ENCODE assay signal across 15 mouse cellular contexts in the genomic region with DNA sequence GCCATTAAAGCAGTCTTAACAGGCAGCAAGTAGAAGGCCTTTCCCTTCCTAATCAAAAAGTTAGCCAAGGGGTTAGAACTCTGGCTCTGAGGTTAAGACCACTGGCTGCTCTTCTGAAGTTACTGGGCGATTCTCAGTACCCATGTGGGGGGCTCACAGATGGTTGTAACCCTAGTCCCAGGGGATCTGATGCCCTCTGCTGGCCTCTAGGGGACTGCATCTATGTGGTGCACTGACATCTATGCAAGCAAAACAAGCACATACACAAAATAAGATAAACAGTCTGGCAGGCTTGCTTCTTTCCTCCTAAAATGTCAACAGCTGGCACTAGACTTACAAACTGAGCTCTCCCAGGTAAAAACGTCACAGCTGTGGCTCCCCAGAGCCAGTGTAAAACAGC. TPM values are rescaled to one million over a fixed set of nuclear protein-coding genes. Genes with fewer than 3 reads are reported as not detected.
DNase-seq lines count a peak whose midpoint lies in the region; ATAC-seq and TF ChIP-seq lines count a peak whose summit lies in the region.
"Had no signal": no experiment of that assay in that cellular context is flagged by ENCODE, and none has a peak within 500 bp of the region (broad histone marks: within the 10 kb centered on the region; RNA-seq: fewer than 3 reads in every experiment).

No protein-coding gene starts in this region.

- no peak overlapping the region for H3K4me2 ChIP-seq in kidney, embryonic 16.5 days (replicated peaks; ENCODE audit: low read depth, low read length)
- no peak overlapping the region for H3K4me2 ChIP-seq in midbrain, postnatal 0 days (ENCODE audit: low read depth, low read length, poor library complexity, severe bottlenecking)
- H3K4me2 ChIP-seq in midbrain, embryonic 15.5 days = no peak overlapping the region
- H3K4me2 ChIP-seq: forebrain, embryonic 15.5 days; heart, embryonic 13.5 days; hindbrain, embryonic 13.5 days had no signal

- no peaks in the 10 kb centered on the region; the same call in 1 of the 2 replicates for H3K36me3 ChIP-seq in kidney, adult 2 months (ENCODE audit: control insufficient read depth, insufficient read depth, low read length)
- peaks cover 21% of the 10 kb centered on the region for H3K36me3 ChIP-seq in kidney, embryonic 16.5 days (ENCODE audit: insufficient read depth, low read length)
- H3K36me3 ChIP-seq in midbrain, postnatal 0 days (ENCODE audit: insufficient read depth, low read length) = 0 out of 2 replicates have a peak, but pooled peaks cover 13% of the 10 kb centered on the region
- H3K36me3 ChIP-seq in midbrain, embryonic 15.5 days (replicated peaks) = no peaks in the 10 kb centered on the region; the same call in 1 of the 2 replicates
- H3K36me3 ChIP-seq in MEL (ENCODE audit: control insufficient read depth in 1 of 2, insufficient read depth in 2 of 2, low read length in 2 of 2) = peaks cover 0 to 9% of the 10 kb centered on the region in 2 experiments; a peak in 2 of 4 replicates
- H3K36me3 ChIP-seq in small intestine, adult 2 months (ENCODE audit: control insufficient read depth, insufficient read depth, low read length) = peaks cover 21% of the 10 kb centered on the region

- peak; percentile 56 for TF ChIP-seq RAD21 in MEL (IDR thresholded peaks at IDR 0.05; ENCODE audit: low read depth, low read length)

- no peak for DNase-seq in kidney, adult 2 months
- DNase-seq in midbrain, postnatal 0 days (ENCODE audit: low spot score) = no peak
- peak; percentile 34 for DNase-seq in MEL (ENCODE audit: low read depth, low spot score)
- no peak for DNase-seq in heart, postnatal 10 days
- DNase-seq: gastrocnemius, postnatal 14 days; kidney, postnatal 10 days; layer of hippocampus, postnatal 36 days; right cerebral cortex, postnatal 25 days had no signal

- H3K27ac ChIP-seq in kidney, adult 2 months (ENCODE audit: insufficient read depth, low read depth, low read length) = no peak overlapping the region
- no peak overlapping the region for H3K27ac ChIP-seq in kidney, embryonic 16.5 days (ENCODE audit: low read length)
- H3K27ac ChIP-seq in midbrain, postnatal 0 days (ENCODE audit: low read depth, low read length) = no peak overlapping the region
- no peak overlapping the region for H3K27ac ChIP-seq in midbrain, embryonic 15.5 days
- no peak overlapping the region for H3K27ac ChIP-seq in MEL (ENCODE audit: control insufficient read depth, low read depth, low read length)
- H3K27ac ChIP-seq in small intestine, adult 2 months (ENCODE audit: insufficient read depth, low read depth, low read length) = no peak overlapping the region
- H3K27ac ChIP-seq: forebrain, embryonic 15.5 days; heart, embryonic 13.5 days; hindbrain, embryonic 13.5 days had no signal

- no peak overlapping the region for H3K9ac ChIP-seq in kidney, embryonic 16.5 days (replicated peaks; ENCODE audit: low read length)
- H3K9ac ChIP-seq in midbrain, postnatal 0 days (replicated peaks; ENCODE audit: low read length, poor library complexity, severe bottlenecking) = no peak overlapping the region
- H3K9ac ChIP-seq in midbrain, embryonic 15.5 days = no peak overlapping the region
- no peak overlapping the region for H3K9ac ChIP-seq in MEL (ENCODE audit: control insufficient read depth, low read depth, low read length, poor library complexity, severe bottlenecking)
- H3K9ac ChIP-seq: forebrain, embryonic 15.5 days; heart, embryonic 13.5 days; hindbrain, embryonic 13.5 days had no signal

- intact Hi-C loops in heart, postnatal 10 days (cut with DNase I) = no loop called here

- no peaks in the 10 kb centered on the region for H3K27me3 ChIP-seq in kidney, adult 2 months (replicated peaks; ENCODE audit: control insufficient read depth, insufficient read depth, low read length)
- H3K27me3 ChIP-seq in kidney, embryonic 16.5 days (ENCODE audit: insufficient read depth, low read length) = no peaks in the 10 kb centered on the region
- peaks cover 4% of the 10 kb centered on the region; the same call in 1 of the 2 replicates for H3K27me3 ChIP-seq in midbrain, postnatal 0 days (ENCODE audit: insufficient read depth, low read length)
- H3K27me3 ChIP-seq in midbrain, embryonic 15.5 days (replicated peaks) = peaks cover 6% of the 10 kb centered on the region
- H3K27me3 ChIP-seq in MEL (ENCODE audit: control insufficient read depth in 1 of 2, insufficient read depth in 2 of 2, low read length in 2 of 2) = no peaks in the 10 kb centered on the region
- H3K27me3 ChIP-seq in small intestine, adult 2 months (ENCODE audit: control insufficient read depth, insufficient read depth, low read length) = no peaks in the 10 kb centered on the region

- no peaks in the 10 kb centered on the region for H3K79me2 ChIP-seq in MEL (ENCODE audit: control insufficient read depth, insufficient read depth, low read length, poor library complexity)

- no peaks in the 10 kb centered on the region for H3K4me1 ChIP-seq in kidney, adult 2 months (ENCODE audit: control insufficient read depth, insufficient read depth, low read length)
- peaks cover 3% of the 10 kb centered on the region; the same call in 1 of the 2 replicates for H3K4me1 ChIP-seq in kidney, embryonic 16.5 days (ENCODE audit: insufficient read depth, low read length)
- H3K4me1 ChIP-seq in midbrain, postnatal 0 days (ENCODE audit: insufficient read depth, low read length) = no peaks in the 10 kb centered on the region
- H3K4me1 ChIP-seq in midbrain, embryonic 15.5 days = peaks cover 3% of the 10 kb centered on the region
- H3K4me1 ChIP-seq in MEL (ENCODE audit: control insufficient read depth in 1 of 2, insufficient read depth in 2 of 2, low read length in 2 of 2) = no peaks in the 10 kb centered on the region
- H3K4me1 ChIP-seq in small intestine, adult 2 months (ENCODE audit: control insufficient read depth, insufficient read depth, insufficient read length, low read length) = no peaks in the 10 kb centered on the region; the same call in 1 of the 2 replicates

- H3K4me3 ChIP-seq in kidney, adult 2 months (ENCODE audit: insufficient read depth, low read depth, low read length) = no peak overlapping the region
- no peak overlapping the region for H3K4me3 ChIP-seq in kidney, embryonic 16.5 days (ENCODE audit: low read length)
- no peak overlapping the region for H3K4me3 ChIP-seq in midbrain, postnatal 0 days (ENCODE audit: low read depth, low read length)
- H3K4me3 ChIP-seq in midbrain, embryonic 15.5 days = no peak overlapping the region
- H3K4me3 ChIP-seq in MEL (ENCODE audit: control insufficient read depth in 1 of 2, insufficient read depth in 1 of 2, low read depth in 2 of 2, low read length in 2 of 2) = no peak overlapping the region
- no peak overlapping the region for H3K4me3 ChIP-seq in small intestine, adult 2 months (ENCODE audit: low read depth, low read length)
- H3K4me3 ChIP-seq: forebrain, embryonic 15.5 days; heart, embryonic 13.5 days; hindbrain, embryonic 13.5 days had no signal

- no peak for TF ChIP-seq POLR2A in kidney, adult 2 months (IDR thresholded peaks at IDR 0.05; ENCODE audit: low read depth, low read length)
- no peak for TF ChIP-seq POLR2A in MEL (IDR thresholded peaks at IDR 0.05; ENCODE audit: control insufficient read depth in 1 of 2, insufficient read depth in 1 of 2, low read depth in 1 of 2, low read length in 2 of 2, poor library complexity in 1 of 2)
- no peak for TF ChIP-seq POLR2A in small intestine, adult 2 months (IDR thresholded peaks at IDR 0.05; ENCODE audit: low read depth, low read length)

- TF ChIP-seq EP300 in MEL (IDR thresholded peaks at IDR 0.05; ENCODE audit: low read depth in 1 of 2, low read length in 2 of 2) = no peak

- ATAC-seq in kidney, embryonic 16.5 days (ENCODE audit: low FRiP score, low TSS enrichment) = no peak
- no peak for ATAC-seq in midbrain, postnatal 0 days (ENCODE audit: low FRiP score)
- no peak for ATAC-seq in midbrain, embryonic 15.5 days (replicated peaks)
- ATAC-seq in CD4-positive, CD25-positive, alpha-beta regulatory T cell, adult 4 months = no peak
- ATAC-seq: forebrain, embryonic 15.5 days had no signal

- TF ChIP-seq CTCF in kidney, adult 2 months (conservative IDR thresholded peaks at IDR 0.05; ENCODE audit: insufficient read depth, insufficient read length, low read depth, low read length) = peak; percentile 39
- peak; percentile 27; the same call in 1 of the 2 replicates for TF ChIP-seq CTCF in midbrain, postnatal 0 days (IDR thresholded peaks at IDR 0.05)
- TF ChIP-seq CTCF in MEL (IDR thresholded peaks at IDR 0.05 in 2 of 3, conservative IDR thresholded peaks at IDR 0.05 in 1 of 3; ENCODE audit: control insufficient read depth in 1 of 3, insufficient read depth in 1 of 3, low read depth in 2 of 3, low read length in 3 of 3, poor library complexity in 1 of 3, severe bottlenecking in 1 of 3) = peak; percentile 53 to 64 (median 56)
- peak; percentile 38; the same call in 1 of the 2 replicates for TF ChIP-seq CTCF in small intestine, adult 2 months (IDR thresholded peaks at IDR 0.05; ENCODE audit: extremely low read depth, insufficient read length, insufficient replicate concordance, low read depth, low read length)

- 63% methylated on average over 2 of the region's 2 CpGs for WGBS in kidney, adult 2 months
- WGBS in kidney, embryonic 16.5 days = 68% methylated on average over 2 of the region's 2 CpGs
- WGBS in midbrain, postnatal 0 days = 69% methylated on average over 2 of the region's 2 CpGs
- 64% methylated on average over 2 of the region's 2 CpGs for WGBS in midbrain, embryonic 15.5 days
- WGBS in small intestine, adult 2 months = 60% methylated on average over 2 of the region's 2 CpGs

- 0 out of 2 replicates have a peak, but pooled peaks cover 4% of the 10 kb centered on the region for H3K9me3 ChIP-seq in kidney, embryonic 16.5 days (ENCODE audit: low read length)
- no peaks in the 10 kb centered on the region for H3K9me3 ChIP-seq in midbrain, postnatal 0 days (ENCODE audit: low read length)
- H3K9me3 ChIP-seq in midbrain, embryonic 15.5 days = no peaks in the 10 kb centered on the region
- no peaks in the 10 kb centered on the region for H3K9me3 ChIP-seq in MEL (replicated peaks; ENCODE audit: insufficient read depth, low read length)
- H3K9me3 ChIP-seq: forebrain, embryonic 15.5 days; hindbrain, embryonic 13.5 days had no signal

RNA-seq across cellular contexts. Expression of a gene that starts 3.9 kb away (rescaled TPM):
- polyA plus RNA-seq in kidney, adult 2 months (2012; rRNA removed) = 11.5 and 13.0 TPM in 2 replicates
- polyA plus RNA-seq in kidney, embryonic 16.5 days (2015; fragmentation: Nextera tagmentation; extraction: Ambion mirVana) = 18.8 and 20.5 TPM in 2 replicates
- total RNA-seq in midbrain, postnatal 0 days (2014; rRNA removed) = 1.4 and 3.4 TPM in 2 replicates
- polyA plus RNA-seq in midbrain, postnatal 0 days (2015; fragmentation: Nextera tagmentation; extraction: Ambion mirVana) = 2.1 and 2.3 TPM in 2 replicates
- polyA plus RNA-seq in midbrain, embryonic 15.5 days (2015; fragmentation: Nextera tagmentation; extraction: Ambion mirVana) = 2.3 and 2.7 TPM in 2 replicates
- not detected in 2 replicates for total RNA-seq in MEL (2012; rRNA removed)
- not detected for polyA plus RNA-seq in MEL (2012; ENCODE audit: insufficient read depth in 1 of 2, insufficient read length in 2 of 2, low read depth in 1 of 2, low replicate concordance in 2 of 2, missing spikeins in 1 of 2)
- 8.0 and 18.3 TPM in 2 replicates for polyA plus RNA-seq in small intestine, adult 2 months (2012; rRNA removed)
- total RNA-seq in heart, postnatal 10 days (2021) = 1 to 10 TPM; 1.1 to 1.4 TPM
- 1 to 10 TPM; 4.5 to 8.1 TPM for polyA plus RNA-seq in CD4-positive, CD25-positive, alpha-beta regulatory T cell, adult 4 months (2017; shearing (Covaris generic))

RNA-seq across cellular contexts. Expression of a gene that starts 37.9 kb away (rescaled TPM):
- polyA plus RNA-seq in kidney, adult 2 months (2012; rRNA removed) = 38.8 and 52.5 TPM in 2 replicates
- polyA plus RNA-seq in kidney, embryonic 16.5 days (2015; fragmentation: Nextera tagmentation; extraction: Ambion mirVana) = 258 and 281 TPM in 2 replicates
- total RNA-seq in midbrain, postnatal 0 days (2014; rRNA removed) = 136 and 141 TPM in 2 replicates
- polyA plus RNA-seq in midbrain, postnatal 0 days (2015; fragmentation: Nextera tagmentation; extraction: Ambion mirVana) = 317 and 334 TPM in 2 replicates
- polyA plus RNA-seq in midbrain, embryonic 15.5 days (2015; fragmentation: Nextera tagmentation; extraction: Ambion mirVana) = 299 and 307 TPM in 2 replicates
- 234 and 247 TPM in 2 replicates for total RNA-seq in MEL (2012; rRNA removed)
- polyA plus RNA-seq in MEL (2012; ENCODE audit: insufficient read depth in 1 of 2, insufficient read length in 2 of 2, low read depth in 1 of 2, low replicate concordance in 2 of 2, missing spikeins in 1 of 2) = 100 to 1,000 TPM; 199 to 216 TPM
- 5.5 and 10.0 TPM in 2 replicates for polyA plus RNA-seq in small intestine, adult 2 months (2012; rRNA removed)
- 10 to 100 TPM; 77.7 to 78.5 TPM for total RNA-seq in heart, postnatal 10 days (2021)
- 100 to 1,000 TPM; 107 to 115 TPM for polyA plus RNA-seq in CD4-positive, CD25-positive, alpha-beta regulatory T cell, adult 4 months (2017; shearing (Covaris generic))

RNA-seq across cellular contexts. Expression of a gene that starts 37.9 kb away (rescaled TPM):
- 4.0 and 5.2 TPM in 2 replicates for polyA plus RNA-seq in kidney, adult 2 months (2012; rRNA removed)
- 21.0 and 21.2 TPM in 2 replicates for polyA plus RNA-seq in kidney, embryonic 16.5 days (2015; fragmentation: Nextera tagmentation; extraction: Ambion mirVana)
- total RNA-seq in midbrain, postnatal 0 days (2014; rRNA removed) = 13.5 and 17.7 TPM in 2 replicates
- polyA plus RNA-seq in midbrain, postnatal 0 days (2015; fragmentation: Nextera tagmentation; extraction: Ambion mirVana) = 12.3 and 14.0 TPM in 2 replicates
- polyA plus RNA-seq in midbrain, embryonic 15.5 days (2015; fragmentation: Nextera tagmentation; extraction: Ambion mirVana) = 17.0 and 17.1 TPM in 2 replicates
- total RNA-seq in MEL (2012; rRNA removed) = 29.4 and 31.2 TPM in 2 replicates
- polyA plus RNA-seq in MEL (2012; ENCODE audit: insufficient read depth in 1 of 2, insufficient read length in 2 of 2, low read depth in 1 of 2, low replicate concordance in 2 of 2, missing spikeins in 1 of 2) = 10 to 100 TPM in 1 of 2 experiments, not detected in 1; 21.7 TPM
- 0.42 and 0.75 TPM in 2 replicates for polyA plus RNA-seq in small intestine, adult 2 months (2012; rRNA removed)
- 10 to 100 TPM; 19.9 to 20.2 TPM for total RNA-seq in heart, postnatal 10 days (2021)
- 10 to 100 TPM; 23.8 to 25.8 TPM for polyA plus RNA-seq in CD4-positive, CD25-positive, alpha-beta regulatory T cell, adult 4 months (2017; shearing (Covaris generic))

RNA-seq across cellular contexts. Expression of a gene that starts 38.5 kb away (rescaled TPM):
- polyA plus RNA-seq in kidney, adult 2 months (2012; rRNA removed) = 1.8 and 2.6 TPM in 2 replicates
- polyA plus RNA-seq in kidney, embryonic 16.5 days (2015; fragmentation: Nextera tagmentation; extraction: Ambion mirVana) = 8.9 and 12.8 TPM in 2 replicates
- 41.5 and 58.3 TPM in 2 replicates for total RNA-seq in midbrain, postnatal 0 days (2014; rRNA removed)
- polyA plus RNA-seq in midbrain, postnatal 0 days (2015; fragmentation: Nextera tagmentation; extraction: Ambion mirVana) = 45.9 and 51.3 TPM in 2 replicates
- polyA plus RNA-seq in midbrain, embryonic 15.5 days (2015; fragmentation: Nextera tagmentation; extraction: Ambion mirVana) = 25.1 and 30.6 TPM in 2 replicates
- total RNA-seq in MEL (2012; rRNA removed) = 19.8 and 23.7 TPM in 2 replicates
- polyA plus RNA-seq in MEL (2012; ENCODE audit: insufficient read depth in 1 of 2, insufficient read length in 2 of 2, low read depth in 1 of 2, low replicate concordance in 2 of 2, missing spikeins in 1 of 2) = 10 to 100 TPM in 1 of 2 experiments, not detected in 1; 38.5 TPM
- 0.13 and 0.63 TPM in 2 replicates for polyA plus RNA-seq in small intestine, adult 2 months (2012; rRNA removed)
- 10 to 100 TPM; 14.7 to 16.8 TPM for total RNA-seq in heart, postnatal 10 days (2021)
- polyA plus RNA-seq in CD4-positive, CD25-positive, alpha-beta regulatory T cell, adult 4 months (2017; shearing (Covaris generic)) = 10 to 100 TPM; 15.8 to 22.5 TPM

RNA-seq across cellular contexts. Expression of a gene that starts 56.6 kb away (rescaled TPM):
- 1.8 and 1.9 TPM in 2 replicates for polyA plus RNA-seq in kidney, adult 2 months (2012; rRNA removed)
- polyA plus RNA-seq in kidney, embryonic 16.5 days (2015; fragmentation: Nextera tagmentation; extraction: Ambion mirVana) = 7.2 and 7.7 TPM in 2 replicates
- total RNA-seq in midbrain, postnatal 0 days (2014; rRNA removed) = 1.7 and 1.8 TPM in 2 replicates
- polyA plus RNA-seq in midbrain, postnatal 0 days (2015; fragmentation: Nextera tagmentation; extraction: Ambion mirVana) = 0.81 and 0.86 TPM in 2 replicates
- 1.2 and 2.1 TPM in 2 replicates for polyA plus RNA-seq in midbrain, embryonic 15.5 days (2015; fragmentation: Nextera tagmentation; extraction: Ambion mirVana)
- not detected in 2 replicates for total RNA-seq in MEL (2012; rRNA removed)
- polyA plus RNA-seq in MEL (2012; ENCODE audit: insufficient read depth in 1 of 2, insufficient read length in 2 of 2, low read depth in 1 of 2, low replicate concordance in 2 of 2, missing spikeins in 1 of 2) = under 1 TPM in 1 of 2 experiments, not detected in 1; 0.29 TPM
- 0.39 and 0.41 TPM in 2 replicates for polyA plus RNA-seq in small intestine, adult 2 months (2012; rRNA removed)
- 1 to 10 TPM; 1.5 to 2.0 TPM for total RNA-seq in heart, postnatal 10 days (2021)
- polyA plus RNA-seq in CD4-positive, CD25-positive, alpha-beta regulatory T cell, adult 4 months (2017; shearing (Covaris generic)) = 10 to 100 TPM; 24.4 to 25.0 TPM
